ENCODE assay signal across 7 mouse cellular contexts in genomic region chr15:103322396-103322795, GRCm38 (mm10). TPM values are rescaled to one million over a fixed set of nuclear protein-coding genes. Genes with fewer than 3 reads are reported as not detected.
DNase-seq lines count a peak whose midpoint lies in the region; ATAC-seq lines count a peak whose summit lies in the region.

No protein-coding gene starts in this region.

- DNase-seq in lung, postnatal 36 days = no peak
- no peak for DNase-seq in forebrain, embryonic 14.5 days (ENCODE audit: low spot score)
- DNase-seq in left cerebral cortex, adult 8-10 months (ENCODE audit: low spot score in 2 of 2) = no peak
- no peak for DNase-seq in urinary bladder, adult 2 months (ENCODE audit: low spot score)

- ATAC-seq in lung, embryonic 16.5 days (ENCODE audit: low read depth) = no peak
- no peak for ATAC-seq in forebrain, embryonic 14.5 days
- ATAC-seq in limb, embryonic 13.5 days (ENCODE audit: low FRiP score, low read depth) = no peak
- no peak for ATAC-seq in stomach, embryonic 14.5 days (ENCODE audit: insufficient number of reproducible peaks, insufficient read depth, low FRiP score, low read depth)

- H3K27me3 ChIP-seq in lung, embryonic 16.5 days (ENCODE audit: control insufficient read depth, insufficient read depth, low read depth, low read length) = no peaks in the 10 kb centered on the region
- no peaks in the 10 kb centered on the region for H3K27me3 ChIP-seq in forebrain, embryonic 14.5 days (replicated peaks; ENCODE audit: control insufficient read depth, insufficient read depth, low read length)
- H3K27me3 ChIP-seq in limb, embryonic 13.5 days = no peaks in the 10 kb centered on the region
- H3K27me3 ChIP-seq in stomach, embryonic 14.5 days (ENCODE audit: control insufficient read depth, insufficient read depth, low read length) = no peaks in the 10 kb centered on the region

- peak overlapping the region; percentile 78 for H3K9ac ChIP-seq in lung, embryonic 16.5 days (ENCODE audit: low read length)
- peak overlapping the region; percentile 82; the same call in 1 of the 2 replicates for H3K9ac ChIP-seq in forebrain, embryonic 14.5 days (ENCODE audit: low read length)
- peak overlapping the region; percentile 82 for H3K9ac ChIP-seq in limb, embryonic 13.5 days
- no peak overlapping the region for H3K9ac ChIP-seq in stomach, embryonic 14.5 days (replicated peaks; ENCODE audit: low read depth, low read length)

- peak overlapping the region; percentile 70 for H3K4me3 ChIP-seq in lung, embryonic 16.5 days (ENCODE audit: low read length)
- peak overlapping the region; percentile 59 for H3K4me3 ChIP-seq in forebrain, embryonic 14.5 days (ENCODE audit: low read depth, low read length)
- peak overlapping the region; percentile 66 for H3K4me3 ChIP-seq in limb, embryonic 13.5 days
- H3K4me3 ChIP-seq in stomach, embryonic 14.5 days (ENCODE audit: low read depth, low read length) = peak overlapping the region; percentile 61

- H3K4me1 ChIP-seq in lung, embryonic 16.5 days (replicated peaks; ENCODE audit: control insufficient read depth, insufficient read depth, low read length) = peaks cover 13% of the 10 kb centered on the region
- peaks cover 11% of the 10 kb centered on the region for H3K4me1 ChIP-seq in forebrain, embryonic 14.5 days (ENCODE audit: control insufficient read depth, insufficient read depth, low read length)
- H3K4me1 ChIP-seq in limb, embryonic 13.5 days = peaks cover 32% of the 10 kb centered on the region
- peaks cover 15% of the 10 kb centered on the region; the same call in 1 of the 2 replicates for H3K4me1 ChIP-seq in stomach, embryonic 14.5 days (ENCODE audit: control insufficient read depth, insufficient read depth, low read length)

- 51% methylated on average over 4 of the region's 4 CpGs for WGBS in lung, embryonic 16.5 days
- 47% methylated on average over 4 of the region's 4 CpGs for WGBS in forebrain, embryonic 14.5 days
- WGBS in limb, embryonic 13.5 days = 54% methylated on average over 4 of the region's 4 CpGs
- 38% methylated on average over 4 of the region's 4 CpGs for WGBS in stomach, embryonic 14.5 days

- peak overlapping the region; percentile 94 for H3K4me2 ChIP-seq in lung, embryonic 16.5 days (ENCODE audit: low read depth, low read length)
- H3K4me2 ChIP-seq in forebrain, embryonic 14.5 days (ENCODE audit: low read length) = peak overlapping the region; percentile 74
- H3K4me2 ChIP-seq in limb, embryonic 13.5 days (replicated peaks) = peak overlapping the region; percentile 83
- H3K4me2 ChIP-seq in stomach, embryonic 14.5 days (replicated peaks; ENCODE audit: low read depth, low read length) = peak overlapping the region; percentile 86

- no peak overlapping the region for H3K27ac ChIP-seq in lung, embryonic 16.5 days (ENCODE audit: low read length)
- H3K27ac ChIP-seq in forebrain, embryonic 14.5 days (ENCODE audit: low read depth, low read length) = no peak overlapping the region
- no peak overlapping the region for H3K27ac ChIP-seq in limb, embryonic 13.5 days
- no peak overlapping the region for H3K27ac ChIP-seq in stomach, embryonic 14.5 days (ENCODE audit: low read length)

- no peaks in the 10 kb centered on the region for H3K9me3 ChIP-seq in lung, embryonic 16.5 days (ENCODE audit: control insufficient read depth, low read length)
- H3K9me3 ChIP-seq in forebrain, embryonic 14.5 days (replicated peaks; ENCODE audit: control insufficient read depth, low read length) = no peaks in the 10 kb centered on the region
- no peaks in the 10 kb centered on the region for H3K9me3 ChIP-seq in limb, embryonic 13.5 days
- H3K9me3 ChIP-seq in stomach, embryonic 14.5 days (ENCODE audit: control insufficient read depth, low read depth, low read length) = no peaks in the 10 kb centered on the region

- 0 out of 2 replicates have a peak, but pooled peaks cover 2% of the 10 kb centered on the region for H3K36me3 ChIP-seq in lung, embryonic 16.5 days (ENCODE audit: control insufficient read depth, insufficient read depth, low read length)
- H3K36me3 ChIP-seq in forebrain, embryonic 14.5 days (ENCODE audit: control insufficient read depth, insufficient read depth, low read length) = peaks cover 12% of the 10 kb centered on the region
- peaks cover 27% of the 10 kb centered on the region for H3K36me3 ChIP-seq in limb, embryonic 13.5 days
- peaks cover 6% of the 10 kb centered on the region; the same call in 1 of the 2 replicates for H3K36me3 ChIP-seq in stomach, embryonic 14.5 days (ENCODE audit: control insufficient read depth, insufficient read depth, low read length)

RNA-seq across cellular contexts. Expression of gene Gpr84, which starts 12.0 kb away (rescaled TPM):
- 0.44 TPM in 1 of 2 replicates, not detected in the other for polyA plus RNA-seq in lung, embryonic 16.5 days (2015; fragmentation: Nextera tagmentation; extraction: Ambion mirVana)
- polyA plus RNA-seq in forebrain, embryonic 14.5 days (2014; fragmentation: Nextera tagmentation; extraction: Ambion mirVana) = 0.39 and 0.47 TPM in 2 replicates
- polyA plus RNA-seq in limb, embryonic 13.5 days (2015; fragmentation: Nextera tagmentation; extraction: Ambion mirVana) = 0.34 and 0.41 TPM in 2 replicates
- 0.24 and 0.46 TPM in 2 replicates for polyA plus RNA-seq in stomach, embryonic 14.5 days (2014; fragmentation: Nextera tagmentation; extraction: Ambion mirVana)
- total RNA-seq in left cerebral cortex, adult 8-10 months (2022) = 1 to 10 TPM in 2 of 4 experiments, under 1 TPM in 2; 0.76 to 6.8 (median 2.8) TPM
- not detected in 2 replicates for polyA plus RNA-seq in urinary bladder, adult 2 months (2012; rRNA removed)

RNA-seq across cellular contexts. Expression of gene Zfp385a, which starts 17.5 kb away (rescaled TPM):
- polyA plus RNA-seq in lung, embryonic 16.5 days (2015; fragmentation: Nextera tagmentation; extraction: Ambion mirVana) = 7.6 and 8.6 TPM in 2 replicates
- polyA plus RNA-seq in forebrain, embryonic 14.5 days (2014; fragmentation: Nextera tagmentation; extraction: Ambion mirVana) = 11.7 and 13.9 TPM in 2 replicates
- 11.7 and 13.1 TPM in 2 replicates for polyA plus RNA-seq in limb, embryonic 13.5 days (2015; fragmentation: Nextera tagmentation; extraction: Ambion mirVana)
- 11.1 and 11.7 TPM in 2 replicates for polyA plus RNA-seq in stomach, embryonic 14.5 days (2014; fragmentation: Nextera tagmentation; extraction: Ambion mirVana)
- 10 to 100 TPM; 60.6 to 78.6 (median 69.1) TPM for total RNA-seq in left cerebral cortex, adult 8-10 months (2022)
- 9.9 and 15.6 TPM in 2 replicates for polyA plus RNA-seq in urinary bladder, adult 2 months (2012; rRNA removed)

RNA-seq across cellular contexts. Expression of gene Itga5, which starts 44.2 kb away (rescaled TPM):
- polyA plus RNA-seq in lung, embryonic 16.5 days (2015; fragmentation: Nextera tagmentation; extraction: Ambion mirVana) = 38.8 and 42.3 TPM in 2 replicates
- 5.3 and 7.7 TPM in 2 replicates for polyA plus RNA-seq in forebrain, embryonic 14.5 days (2014; fragmentation: Nextera tagmentation; extraction: Ambion mirVana)
- polyA plus RNA-seq in limb, embryonic 13.5 days (2015; fragmentation: Nextera tagmentation; extraction: Ambion mirVana) = 55.2 and 55.3 TPM in 2 replicates
- polyA plus RNA-seq in stomach, embryonic 14.5 days (2014; fragmentation: Nextera tagmentation; extraction: Ambion mirVana) = 67.5 and 71.2 TPM in 2 replicates
- total RNA-seq in left cerebral cortex, adult 8-10 months (2022) = 1 to 10 TPM; 5.7 to 7.2 (median 5.9) TPM
- 138 and 146 TPM in 2 replicates for polyA plus RNA-seq in urinary bladder, adult 2 months (2012; rRNA removed)

RNA-seq across cellular contexts. Expression of gene Copz1, which starts 49.9 kb away (rescaled TPM):
- polyA plus RNA-seq in lung, embryonic 16.5 days (2015; fragmentation: Nextera tagmentation; extraction: Ambion mirVana) = 282 and 290 TPM in 2 replicates
- polyA plus RNA-seq in forebrain, embryonic 14.5 days (2014; fragmentation: Nextera tagmentation; extraction: Ambion mirVana) = 261 and 271 TPM in 2 replicates
- polyA plus RNA-seq in limb, embryonic 13.5 days (2015; fragmentation: Nextera tagmentation; extraction: Ambion mirVana) = 283 TPM in 2 replicates
- 281 and 289 TPM in 2 replicates for polyA plus RNA-seq in stomach, embryonic 14.5 days (2014; fragmentation: Nextera tagmentation; extraction: Ambion mirVana)
- 10 to 100 TPM; 90.9 to 93.2 (median 91.9) TPM for total RNA-seq in left cerebral cortex, adult 8-10 months (2022)
- 125 and 135 TPM in 2 replicates for polyA plus RNA-seq in urinary bladder, adult 2 months (2012; rRNA removed)
